Mouse (Mus musculus): ENCODE data around the gene Tedc2.

Tedc2 gene

GRCm38 (mm10) chr17:24212441-24213018, 8.1 kb downstream of the Tedc2 start:
- no peak for DNase-seq (ENCODE audit: low spot score in 2 of 2)

GRCm38 (mm10) chr17:24211631-24212440, 8.8 kb downstream of the Tedc2 start:
- DNase-seq (ENCODE audit: low spot score in 2 of 2), result peak; percentile 42 to 48

- no peak for DNase-seq (ENCODE audit: low spot score in 2 of 2)
These were observed 10.1 kb downstream of the Tedc2 start for GRCm38 (mm10) chr17:24210591-24210990.

- DNase-seq (ENCODE audit: low spot score in 2 of 2), result no peak
These were observed 10.8 kb downstream of the Tedc2 start for GRCm38 (mm10) chr17:24209916-24210240.

GRCm38 (mm10) chr17:24209043-24209915, 11.4 kb downstream of the Tedc2 start, which contains the start of gene Ntn3:
Ntn3 (minus strand) TSS chr17:24209531.
- DNase-seq (ENCODE audit: low spot score in 2 of 2), result peak in 1 of 2 experiments; percentile 44

GRCm38 (mm10) chr17:24208641-24209042, 12.0 kb downstream of the Tedc2 start:
- no peak for DNase-seq (ENCODE audit: low spot score in 2 of 2)

GRCm38 (mm10) chr17:24207768-24208640, 12.6 kb downstream of the Tedc2 start:
- no peak for DNase-seq (ENCODE audit: low spot score in 2 of 2)

- DNase-seq (ENCODE audit: low spot score in 2 of 2), result peak in 1 of 2 experiments; percentile 30
These were observed 13.9 kb downstream of the Tedc2 start for GRCm38 (mm10) chr17:24206451-24207351.

GRCm38 (mm10) chr17:24205908-24206361, 14.7 kb downstream of the Tedc2 start:
- DNase-seq (ENCODE audit: low spot score in 2 of 2), result peak in 1 of 2 experiments; percentile 16

- peak; percentile 92 for DNase-seq (ENCODE audit: low spot score in 2 of 2)
These were observed 15.3 kb downstream of the Tedc2 start, which contains the start of gene Tbc1d24 for GRCm38 (mm10) chr17:24205284-24205888. Tbc1d24 (minus strand) TSS chr17:24205562.

- DNase-seq (ENCODE audit: low spot score in 2 of 2), result peak in 1 of 2 experiments; percentile 11
These were observed 15.8 kb downstream of the Tedc2 start for GRCm38 (mm10) chr17:24204846-24205245.

- no peak for DNase-seq (ENCODE audit: low spot score in 2 of 2)
These were observed 16.8 kb downstream of the Tedc2 start for GRCm38 (mm10) chr17:24203611-24204534.

GRCm38 (mm10) chr17:24203068-24203467, 17.6 kb downstream of the Tedc2 start:
- no peak for DNase-seq (ENCODE audit: low spot score in 2 of 2)

GRCm38 (mm10) chr17:24201092-24201491, 19.6 kb downstream of the Tedc2 start:
- DNase-seq (ENCODE audit: low spot score in 2 of 2), result no peak

GRCm38 (mm10) chr17:24199741-24200140, 20.9 kb downstream of the Tedc2 start:
- peak in 1 of 2 experiments; percentile 29 for DNase-seq (ENCODE audit: low spot score in 2 of 2)

- DNase-seq (ENCODE audit: low spot score in 2 of 2), result no peak
These were observed 21.4 kb downstream of the Tedc2 start for GRCm38 (mm10) chr17:24199252-24199651.

GRCm38 (mm10) chr17:24197032-24197824, 23.4 kb downstream of the Tedc2 start:
- DNase-seq (ENCODE audit: low spot score in 2 of 2), result no peak

GRCm38 (mm10) chr17:24195349-24195748, 25.3 kb downstream of the Tedc2 start:
- DNase-seq (ENCODE audit: low spot score in 2 of 2), result no peak
